Mouse (Mus musculus) heart, postnatal 36 days (tissue): ENCODE measurements around the gene Rbck1. TPM values are rescaled to one million over a fixed set of nuclear protein-coding genes. Genes with fewer than 3 reads are reported as not detected.
"Not testable (repeated sequence)": the region's sequence is repeated elsewhere in the genome, so short reads cannot be mapped to it uniquely, and the experiment has no call there.

Experiments used
- DNase-seq, 2 experiments: peaks; one replicate each; pipeline ENCODE4 v3.0.0; 2021 to 2022
- intact Hi-C: fragments of 180-260 bp; cut with DNase I; formaldehyde crosslinking; loops from one replicate; pipeline ENCODE4 v1.15.1; 2025
- total RNA-seq, 2 experiments: library from RNA; stranded (reverse); gene quantifications; 2 replicates each; pipeline ENCODE4 v1.2.3; 2021

Gene Rbck1
- 10 to 100 TPM; 44.2 to 51.4 TPM for total RNA-seq

GRCm38 (mm10) chr2:152332101-152332825 lies at the start of gene Rbck1:
Gene Rbck1 (minus strand): TSS chr2:152332653.
- intact Hi-C loops: loop anchor here (5.0 kb wide), 1 partner anchor 105 kb away; the partner anchor contains the start of gene Csnk2a1
- peak; percentile 84 to 95 for DNase-seq

DNA sequence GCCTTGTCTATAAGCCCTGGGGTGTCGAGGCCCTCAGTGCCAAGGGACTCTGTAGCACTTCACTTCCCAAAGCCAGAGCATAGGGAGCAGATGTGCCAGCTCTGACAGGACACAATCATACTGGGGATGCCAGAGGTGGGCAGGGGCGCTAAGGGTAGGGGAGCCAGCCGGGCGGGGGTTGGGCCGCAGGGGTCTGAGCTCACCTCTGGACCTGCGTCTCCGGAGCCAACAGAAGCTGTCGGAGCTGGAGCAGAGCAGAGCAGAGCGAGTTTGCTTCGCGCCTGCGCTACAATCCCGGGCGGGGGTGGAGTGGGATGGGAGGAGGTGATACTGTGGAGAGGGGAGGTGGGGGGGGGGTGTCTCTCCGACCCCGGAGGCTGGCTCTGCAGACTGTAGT lies 43.9 kb upstream of the Rbck1 start, which contains the start of gene Nrsn2:
Gene Nrsn2 (minus strand): TSS at position 294 of the 397 bp plus-strand sequence.
- intact Hi-C loops: no loop called here
- DNase-seq: no peak

DNA sequence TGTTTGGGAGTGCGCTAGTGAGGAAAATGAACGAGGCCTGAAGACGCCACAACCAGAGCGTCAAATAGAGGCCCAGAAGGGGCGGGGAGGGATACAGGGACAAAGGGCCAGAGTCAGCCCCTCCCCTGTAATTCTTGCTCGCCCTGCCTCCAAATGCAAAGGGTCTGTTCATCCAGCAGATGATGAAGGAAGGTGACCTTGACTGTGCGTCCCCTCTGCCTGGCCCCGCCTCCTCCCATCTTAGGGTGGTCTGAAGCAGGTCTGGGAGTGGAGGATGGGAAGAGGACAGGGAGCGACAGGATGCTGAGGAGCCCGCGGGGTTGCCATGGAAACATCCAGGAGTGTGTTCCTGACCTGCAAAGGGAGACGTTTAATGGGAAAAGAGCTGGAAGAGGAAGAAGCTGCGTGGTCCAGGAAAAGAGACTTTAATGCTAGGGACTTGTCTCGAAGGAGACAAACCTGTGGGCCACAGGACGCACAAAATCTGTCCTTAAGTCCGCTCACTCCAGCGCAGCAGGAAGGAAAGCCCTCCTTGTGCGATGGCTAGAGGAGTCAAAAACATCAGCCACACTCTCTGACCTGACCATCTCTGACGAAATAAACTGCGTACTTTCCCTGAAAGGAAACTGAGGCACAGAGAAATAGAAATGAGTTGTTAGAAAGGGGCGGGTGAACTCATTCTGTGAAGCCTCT lies 43.3 kb upstream of the Rbck1 start:
- DNase-seq: no peak
- intact Hi-C loops: no loop called here

GRCm38 (mm10) chr2:152373547-152373946 lies 41.1 kb upstream of the Rbck1 start:
- no peak for DNase-seq
- intact Hi-C loops: no loop called here

- intact Hi-C loops: no loop called here
- DNase-seq: no peak
These were observed 40.2 kb upstream of the Rbck1 start for GRCm38 (mm10) chr2:152372661-152373060.

DNA sequence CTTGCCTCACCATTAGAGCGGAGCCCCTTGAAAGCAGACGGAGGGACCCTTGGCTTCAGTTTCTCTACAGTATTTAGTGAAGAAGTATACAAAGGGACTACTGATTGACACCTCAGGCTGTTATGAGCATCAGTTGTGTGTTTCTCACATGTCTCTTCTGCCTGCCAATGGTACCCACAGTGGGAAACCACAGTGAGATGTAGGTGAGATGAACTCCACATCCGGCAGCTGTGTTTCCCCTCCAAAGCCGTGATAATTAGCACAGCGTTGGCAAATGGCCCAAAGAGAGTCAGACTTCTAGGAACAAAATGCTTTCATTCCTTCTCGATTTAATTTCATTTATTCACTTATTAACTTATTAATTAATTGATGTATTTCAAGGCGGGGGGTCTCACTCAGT lies 39.7 kb upstream of the Rbck1 start:
- no peak for DNase-seq
- intact Hi-C loops: no loop called here

DNA sequence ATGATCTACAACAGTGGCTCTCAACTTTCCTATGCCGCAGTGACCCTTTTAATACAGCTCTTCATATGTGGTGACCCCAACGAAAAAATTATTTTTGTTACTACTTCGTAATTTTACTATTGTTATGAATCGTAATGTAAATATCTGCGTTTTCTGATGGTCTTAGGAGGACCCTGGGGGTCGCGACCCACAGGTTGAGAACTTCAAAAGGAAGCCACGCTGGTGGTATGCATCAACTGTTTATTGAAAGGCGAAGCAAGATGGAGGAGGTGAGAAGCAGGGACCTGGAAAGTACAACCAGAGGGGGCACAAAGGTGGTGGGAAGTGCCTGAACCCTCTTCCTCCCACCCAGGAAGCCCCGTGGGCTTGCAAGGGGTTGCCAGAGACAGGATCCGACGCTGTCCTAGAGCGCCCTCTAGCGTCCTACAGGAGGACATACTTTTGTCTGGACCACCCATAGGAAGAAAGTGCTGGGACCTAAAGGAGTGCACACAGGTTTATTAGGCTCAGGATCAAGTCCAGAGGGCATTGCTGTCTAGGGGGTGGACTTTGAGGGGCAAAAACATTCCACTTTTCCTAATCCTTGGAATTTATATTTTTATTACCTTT lies 36.2 kb upstream of the Rbck1 start:
- DNase-seq: peak; percentile 57 to 61
- intact Hi-C loops: loop anchor here (2.0 to 5.0 kb wide), 4 partner anchors 76 to 340 kb away; partner anchors contain the start of genes Srxn1 and Tbc1d20

GRCm38 (mm10) chr2:152367917-152368316 lies 35.5 kb upstream of the Rbck1 start:
- DNase-seq: no peak
- intact Hi-C loops: loop anchor here (2.0 to 5.0 kb wide), 4 partner anchors 76 to 339 kb away; partner anchors contain the start of genes Srxn1 and Tbc1d20

- intact Hi-C loops: loop anchor here (2.0 to 5.0 kb wide), 3 partner anchors 19 to 73 kb away; partner anchors contain the start of gene Trib3
- peak; percentile 76 for DNase-seq
These were observed 31.0 kb upstream of the Rbck1 start for GRCm38 (mm10) chr2:152363245-152364147.

DNA sequence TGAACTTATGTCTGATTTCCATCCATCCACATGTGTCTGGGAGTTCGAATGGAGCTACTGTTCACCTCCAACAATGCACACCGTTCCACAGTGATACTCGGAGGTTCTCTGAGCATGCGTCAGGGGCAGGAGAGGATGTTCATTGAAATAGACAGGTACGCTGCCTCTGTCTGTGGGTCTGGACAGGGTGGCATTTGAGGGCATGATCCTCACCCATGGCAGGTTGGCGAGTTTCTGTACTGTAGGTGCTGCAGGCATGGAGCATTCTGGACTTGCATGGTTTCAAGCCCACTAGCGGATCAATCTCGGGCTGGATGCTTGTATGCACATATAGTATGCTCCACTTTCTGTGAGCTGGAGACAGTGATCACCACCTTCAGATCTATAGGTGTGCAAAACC lies 28.7 kb upstream of the Rbck1 start:
- intact Hi-C loops: loop anchor here (5.0 kb wide), 1 partner anchor 34 kb away; no protein-coding TSS in a partner anchor
- no peak for DNase-seq

GRCm38 (mm10) chr2:152360271-152360775 lies 27.9 kb upstream of the Rbck1 start:
- intact Hi-C loops: loop anchor here (5.0 kb wide), 1 partner anchor 33 kb away; no protein-coding TSS in a partner anchor
- peak; percentile 76 to 81 for DNase-seq

- DNase-seq: peak in 1 of 2 experiments; percentile 20
- intact Hi-C loops: loop anchor here (5.0 kb wide), 1 partner anchor 32 kb away; no protein-coding TSS in a partner anchor
These were observed 27.2 kb upstream of the Rbck1 start for GRCm38 (mm10) chr2:152359616-152360015.

DNA sequence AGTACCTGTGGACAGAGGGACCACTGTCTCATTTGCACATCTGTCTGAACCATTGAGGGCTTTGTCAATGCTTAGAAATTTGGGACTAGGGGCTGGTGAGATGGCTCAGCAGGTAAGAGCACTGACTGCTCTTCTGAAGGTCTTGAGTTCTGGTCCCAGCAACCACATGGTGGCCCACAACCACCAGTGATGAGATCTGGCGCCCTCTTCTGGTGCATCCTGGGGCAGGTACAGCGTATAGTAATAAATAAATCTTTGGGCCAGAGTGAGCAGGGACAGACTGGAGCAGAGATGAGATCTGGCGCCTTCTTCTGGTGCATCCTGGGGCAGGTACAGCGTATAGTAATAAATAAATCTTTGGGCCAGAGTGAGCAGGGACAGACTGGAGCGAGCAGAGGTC lies 26.5 kb upstream of the Rbck1 start:
- intact Hi-C loops: not testable (repeated sequence)
- DNase-seq: peak in 1 of 2 experiments; percentile 15

DNA sequence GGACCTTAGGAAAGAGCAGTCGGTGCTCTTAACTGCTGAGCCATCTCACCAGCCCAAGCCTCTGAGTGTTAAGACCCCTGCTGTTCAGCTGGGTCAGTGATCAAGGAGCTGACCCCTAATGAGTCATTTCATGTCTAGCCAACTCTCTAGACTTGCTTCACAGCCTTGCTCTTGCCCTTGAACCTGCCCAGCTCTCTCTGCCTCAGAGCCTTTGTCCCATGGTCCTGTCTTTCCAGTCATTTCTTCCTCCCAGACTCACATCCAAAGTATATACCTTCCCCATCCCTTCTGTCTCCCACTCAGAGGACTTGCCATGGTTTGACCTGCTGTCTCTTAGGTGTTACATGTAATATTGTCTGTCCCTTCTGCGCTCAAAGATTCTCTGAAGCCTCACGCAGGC lies 24.8 kb upstream of the Rbck1 start:
- intact Hi-C loops: no loop called here
- no peak for DNase-seq

DNA sequence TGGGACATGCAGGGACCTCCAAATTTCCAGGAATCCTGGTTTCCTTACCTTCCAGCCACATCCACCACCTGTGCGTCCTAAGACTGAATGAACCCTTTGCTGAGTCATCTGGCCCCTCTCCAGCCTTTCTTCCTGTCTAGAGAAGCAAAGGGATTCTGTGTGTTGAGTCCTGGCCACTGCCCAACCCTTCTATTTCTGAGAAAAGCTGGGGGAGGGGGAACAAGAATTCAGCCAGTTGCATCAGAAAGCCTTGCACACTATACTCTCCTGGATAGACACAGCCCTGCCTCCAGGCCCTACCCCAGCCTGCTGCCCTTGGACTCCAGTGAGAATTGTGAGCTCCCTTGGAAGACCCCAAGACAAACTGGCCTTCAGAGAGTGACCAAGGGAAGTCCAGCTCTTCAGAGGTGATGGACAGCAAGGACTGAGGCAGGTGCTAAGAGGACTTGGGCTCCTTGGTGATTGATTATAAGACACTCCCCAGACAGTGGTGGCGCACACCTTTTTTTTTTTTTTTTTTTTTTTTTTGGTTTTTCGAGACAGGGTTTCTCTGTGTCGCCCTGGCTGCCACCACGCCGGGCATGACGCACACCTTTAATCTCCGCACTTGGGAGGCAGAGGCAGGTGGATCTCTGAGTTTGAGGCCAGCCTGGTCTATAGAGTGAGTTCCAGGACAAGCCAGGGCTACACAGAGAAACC lies 17.5 kb upstream of the Rbck1 start:
- intact Hi-C loops: loop anchor here (5.0 kb wide), 1 partner anchor 243 kb away; the partner anchor contains the start of gene Srxn1
- peak; percentile 45 to 52 for DNase-seq

GRCm38 (mm10) chr2:152349205-152349604 lies 16.8 kb upstream of the Rbck1 start:
- intact Hi-C loops: loop anchor here (5.0 kb wide), 1 partner anchor 242 kb away; the partner anchor contains the start of gene Srxn1
- DNase-seq: no peak

GRCm38 (mm10) chr2:152347722-152348121 lies 15.3 kb upstream of the Rbck1 start:
- intact Hi-C loops: loop anchor here (5.0 kb wide), 1 partner anchor 240 kb away; the partner anchor contains the start of gene Srxn1
- DNase-seq: no peak

DNA sequence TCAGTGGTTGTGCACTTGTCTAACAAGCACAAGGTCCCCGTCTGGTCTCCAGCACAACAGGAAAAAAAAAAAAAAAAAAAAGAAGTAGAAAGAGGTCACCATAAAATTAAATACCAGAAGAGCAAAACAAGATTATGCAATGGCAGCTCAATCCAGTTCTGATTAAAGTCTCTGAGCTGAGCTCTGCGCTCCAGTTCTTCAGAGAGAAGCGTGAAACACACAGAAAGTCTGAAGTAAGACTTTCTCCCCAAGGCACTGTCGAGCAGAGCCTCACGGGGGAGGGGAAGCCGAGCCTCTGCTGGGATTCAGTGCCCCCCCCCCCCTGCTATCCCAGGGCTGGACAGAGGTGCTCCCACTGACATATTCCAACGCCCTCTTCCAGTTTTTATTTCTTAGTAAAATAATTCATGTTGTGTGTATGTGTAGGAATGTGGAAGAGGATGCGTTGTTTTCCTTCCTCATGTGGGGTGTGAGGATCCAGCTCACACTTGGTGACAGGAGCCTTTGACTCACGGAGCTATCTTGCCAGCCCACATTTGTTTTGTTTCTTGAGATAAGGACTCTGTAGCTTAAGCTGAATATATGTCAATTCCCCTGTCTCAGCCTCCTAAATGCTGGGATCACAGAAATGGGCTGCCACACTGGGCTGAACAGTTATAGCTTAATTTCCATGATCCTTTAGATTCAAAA lies 14.5 kb upstream of the Rbck1 start:
- DNase-seq: no peak

More for the DNA sequence above, 14.5 kb upstream of the Rbck1 start:
- intact Hi-C loops: loop anchor here (5.0 kb wide), 1 partner anchor 240 kb away; the partner anchor contains the start of gene Srxn1
